Mouse (Mus musculus): ENCODE measurements around the gene Myt1l. TPM values are rescaled to one million over a fixed set of nuclear protein-coding genes. Genes with fewer than 3 reads are reported as not detected.

Myt1l gene
- polyA plus RNA-seq, 1 experiment from 2014 or later = 0.43 TPM

DNA sequence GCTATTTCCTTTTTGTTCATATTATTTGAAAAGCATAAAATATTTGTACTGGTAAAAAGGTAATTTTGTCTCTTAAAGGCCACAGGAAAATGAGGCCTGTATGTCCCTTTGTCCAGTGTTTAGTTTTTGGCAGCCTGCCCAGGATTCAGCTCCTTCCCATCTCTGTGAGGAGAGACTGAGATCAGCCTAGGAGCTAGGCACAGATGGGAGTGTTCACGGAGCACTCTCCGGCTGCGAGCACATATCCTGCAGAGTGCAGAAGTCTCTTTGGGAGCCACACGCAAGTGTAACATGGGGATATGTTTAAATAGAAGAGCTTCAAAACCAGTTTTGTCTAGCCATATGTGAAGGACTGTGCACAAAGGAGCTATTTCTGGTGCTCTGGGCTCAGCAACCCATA lies 174.4 kb downstream of the Myt1l start:
- Histone ChIP-seq H3K4me2 (ENCODE audit: low read length) (no peak overlapping the region), H3K27me3 (ENCODE audit: control insufficient read depth, insufficient read depth, low read length) (no peaks in the 10 kb centered on the region), H3K36me3 (ENCODE audit: control insufficient read depth, insufficient read depth, low read length) (no peaks in the 10 kb centered on the region), H3K9ac (ENCODE audit: low read length) (no peak overlapping the region), H3K27ac (replicated peaks in 1 of 2; ENCODE audit: control insufficient read depth in 1 of 2, insufficient read depth in 1 of 2, low read depth in 2 of 2, low read length in 2 of 2) (no peak overlapping the region), H3K4me1 (ENCODE audit: control insufficient read depth in 2 of 2, insufficient read depth in 2 of 2, low read length in 2 of 2) (peaks cover 12 to 26% of the 10 kb centered on the region in 2 experiments), H3K9me3 (ENCODE audit: control insufficient read depth, low read length) (no peaks in the 10 kb centered on the region), H3K4me3 (ENCODE audit: control insufficient read depth in 1 of 2, insufficient read depth in 1 of 2, low read depth in 1 of 2, low read length in 2 of 2) (no peak overlapping the region)
- ATAC-seq (ENCODE audit: insufficient number of reproducible peaks, insufficient read depth, low FRiP score, low read depth) = no peak
- WGBS = 35% methylated on average over 4 of the region's 4 CpGs

DNA sequence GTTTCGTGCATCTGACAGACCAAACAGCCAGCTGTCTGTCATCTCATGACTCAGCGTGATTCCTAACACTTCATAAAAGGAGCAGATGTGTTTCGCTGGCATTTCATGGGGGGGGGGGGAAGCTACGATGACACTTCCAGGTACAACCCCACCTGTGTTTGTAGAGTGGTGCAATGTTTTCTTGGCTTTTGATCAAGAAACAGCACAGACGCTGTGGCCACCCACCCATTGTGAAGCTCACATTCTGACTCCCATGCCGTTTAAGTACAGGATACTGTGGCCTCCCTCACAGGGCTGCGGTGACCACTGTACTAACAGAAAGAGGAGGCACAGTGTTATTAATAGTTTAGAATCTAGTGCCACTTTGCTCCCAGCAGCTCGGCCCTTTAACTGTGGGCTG lies 175.4 kb downstream of the Myt1l start:
- Histone ChIP-seq H3K4me1 (ENCODE audit: control insufficient read depth in 2 of 2, insufficient read depth in 2 of 2, low read length in 2 of 2) (peaks cover 8 to 21% of the 10 kb centered on the region in 2 experiments), H3K9me3 (ENCODE audit: control insufficient read depth, low read length) (no peaks in the 10 kb centered on the region), H3K4me2 (ENCODE audit: low read length) (no peak overlapping the region), H3K27me3 (ENCODE audit: control insufficient read depth, insufficient read depth, low read length) (no peaks in the 10 kb centered on the region), H3K4me3 (ENCODE audit: control insufficient read depth in 1 of 2, insufficient read depth in 1 of 2, low read depth in 1 of 2, low read length in 2 of 2) (no peak overlapping the region), H3K9ac (ENCODE audit: low read length) (no peak overlapping the region), H3K27ac (replicated peaks in 1 of 2; ENCODE audit: control insufficient read depth in 1 of 2, insufficient read depth in 1 of 2, low read depth in 2 of 2, low read length in 2 of 2) (no peak overlapping the region), H3K36me3 (ENCODE audit: control insufficient read depth, insufficient read depth, low read length) (no peaks in the 10 kb centered on the region)
- WGBS = 70% methylated on average over 8 of the region's 8 CpGs
- ATAC-seq (ENCODE audit: insufficient number of reproducible peaks, insufficient read depth, low FRiP score, low read depth) = no peak

DNA sequence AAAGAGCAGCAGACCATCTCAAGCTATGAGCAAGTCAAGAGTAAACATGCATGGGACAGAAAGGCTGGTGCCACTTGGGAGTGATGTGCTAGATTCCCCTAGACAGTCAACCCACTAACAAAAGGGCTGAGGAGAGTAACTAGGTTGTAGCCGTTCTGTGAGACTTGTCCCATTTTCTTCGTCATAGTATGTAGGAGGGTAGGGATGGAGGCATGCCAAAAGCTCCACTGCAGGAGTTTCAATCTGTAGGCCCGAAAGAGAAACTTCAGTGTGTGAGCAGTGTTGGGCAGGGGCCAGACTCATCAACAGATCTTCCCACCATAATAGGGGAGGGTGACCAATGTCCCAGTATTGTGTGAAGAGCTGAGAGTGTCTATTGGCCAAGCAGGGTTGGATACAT lies 178.9 kb downstream of the Myt1l start:
- no peak for ATAC-seq (ENCODE audit: insufficient number of reproducible peaks, insufficient read depth, low FRiP score, low read depth)
- Histone ChIP-seq H3K27ac (replicated peaks in 1 of 2; ENCODE audit: control insufficient read depth in 1 of 2, insufficient read depth in 1 of 2, low read depth in 2 of 2, low read length in 2 of 2) (no peak overlapping the region), H3K36me3 (ENCODE audit: control insufficient read depth, insufficient read depth, low read length) (no peaks in the 10 kb centered on the region), H3K4me3 (ENCODE audit: control insufficient read depth in 1 of 2, insufficient read depth in 1 of 2, low read depth in 1 of 2, low read length in 2 of 2) (no peak overlapping the region), H3K4me1 (ENCODE audit: control insufficient read depth in 2 of 2, insufficient read depth in 2 of 2, low read length in 2 of 2) (peaks cover under 1% of the 10 kb centered on the region in 2 experiments; a peak in 2 of 4 replicates), H3K9ac (ENCODE audit: low read length) (no peak overlapping the region), H3K9me3 (ENCODE audit: control insufficient read depth, low read length) (no peaks in the 10 kb centered on the region), H3K27me3 (ENCODE audit: control insufficient read depth, insufficient read depth, low read length) (no peaks in the 10 kb centered on the region), H3K4me2 (ENCODE audit: low read length) (no peak overlapping the region)
- WGBS = 76% methylated on average over 3 of the region's 3 CpGs

DNA sequence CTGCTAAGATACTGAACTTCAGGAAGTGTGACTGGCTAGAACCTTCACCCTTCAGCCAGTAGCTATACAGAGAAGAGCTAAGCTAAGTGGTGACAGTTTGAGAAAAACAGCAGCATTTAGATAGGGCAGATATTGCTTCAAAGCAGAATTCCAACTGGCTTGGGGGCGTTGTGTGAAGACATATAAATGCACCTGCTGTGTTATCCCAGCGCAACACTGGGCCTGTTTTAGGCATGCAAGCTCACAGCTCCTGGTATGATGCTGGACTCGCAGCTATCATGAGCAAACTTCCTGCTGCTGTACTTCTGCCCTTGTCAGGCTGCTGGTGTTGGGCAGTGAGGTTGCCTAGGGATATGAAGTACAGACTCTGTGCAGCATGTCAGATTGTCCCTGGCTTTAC lies 180.0 kb downstream of the Myt1l start:
- H3K9me3 ChIP-seq (ENCODE audit: control insufficient read depth, low read length) = no peaks in the 10 kb centered on the region
- WGBS = 6% methylated on average over 3 of the region's 3 CpGs
- no peaks in the 10 kb centered on the region for H3K27me3 ChIP-seq (ENCODE audit: control insufficient read depth, insufficient read depth, low read length)
- H3K27ac ChIP-seq (replicated peaks in 1 of 2; ENCODE audit: control insufficient read depth in 1 of 2, insufficient read depth in 1 of 2, low read depth in 2 of 2, low read length in 2 of 2) = peak overlapping the region in 1 of 2 experiments; percentile 20; a peak in 1 of 4 replicates
- no peak; the same call in 1 of the 2 replicates for ATAC-seq (ENCODE audit: insufficient number of reproducible peaks, insufficient read depth, low FRiP score, low read depth)
- H3K4me3 ChIP-seq (ENCODE audit: control insufficient read depth in 1 of 2, insufficient read depth in 1 of 2, low read depth in 1 of 2, low read length in 2 of 2) = no peak overlapping the region
- H3K36me3 ChIP-seq (ENCODE audit: control insufficient read depth, insufficient read depth, low read length) = no peaks in the 10 kb centered on the region
- no peaks in the 10 kb centered on the region; a peak in 1 of 4 replicates for H3K4me1 ChIP-seq (ENCODE audit: control insufficient read depth in 2 of 2, insufficient read depth in 2 of 2, low read length in 2 of 2)
- H3K9ac ChIP-seq (ENCODE audit: low read length) = no peak overlapping the region
- H3K4me2 ChIP-seq (ENCODE audit: low read length) = no peak overlapping the region

DNA sequence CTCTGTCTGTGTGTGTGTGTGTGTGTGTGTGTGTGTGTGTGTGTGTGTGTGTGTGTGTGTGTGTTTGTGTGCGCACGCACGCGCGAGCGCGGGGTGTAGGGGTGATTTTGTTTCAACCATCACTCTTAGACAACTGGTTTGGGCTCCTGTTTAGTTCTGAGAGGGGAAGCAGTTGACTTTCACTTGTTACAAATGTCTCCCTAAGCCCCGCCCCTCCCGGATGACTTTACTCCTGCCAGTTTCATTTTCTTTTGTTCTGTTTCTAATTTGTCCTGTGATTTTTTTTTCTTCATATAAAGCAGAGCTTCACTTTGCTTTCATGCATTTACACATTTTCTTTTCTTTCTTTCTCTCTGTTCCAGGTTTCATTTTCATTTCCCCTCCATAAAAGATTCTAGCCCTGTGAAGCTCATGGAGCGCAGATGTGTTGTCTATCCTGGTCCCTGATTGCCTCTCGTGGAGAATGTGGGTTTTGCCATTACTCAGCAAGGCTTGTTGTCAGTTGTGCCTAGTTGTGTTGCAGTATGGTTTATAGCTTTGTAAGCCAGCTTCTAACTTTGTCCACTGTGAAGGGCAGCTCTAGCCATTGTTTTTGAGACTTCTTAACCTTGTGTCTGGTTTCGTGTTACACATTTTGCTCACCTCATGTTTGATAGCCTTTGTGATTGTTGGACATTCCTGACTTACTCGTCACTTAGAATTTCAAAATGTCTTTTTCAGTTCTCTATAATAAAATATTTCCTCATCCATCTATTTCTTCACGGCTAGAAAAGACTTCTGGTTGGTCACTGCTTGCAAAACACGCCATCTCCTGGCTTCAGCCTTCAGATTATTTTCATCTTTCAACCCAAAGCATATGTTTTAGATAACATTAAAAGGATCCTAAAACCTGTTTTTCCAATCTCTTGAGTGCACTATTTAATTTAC lies 184.9 kb downstream of the Myt1l start:
- no peak for ATAC-seq (ENCODE audit: insufficient number of reproducible peaks, insufficient read depth, low FRiP score, low read depth)
- WGBS = 77% methylated on average over 8 of the region's 15 CpGs
- Histone ChIP-seq H3K27ac (replicated peaks in 1 of 2; ENCODE audit: control insufficient read depth in 1 of 2, insufficient read depth in 1 of 2, low read depth in 2 of 2, low read length in 2 of 2) (no peak overlapping the region), H3K4me3 (ENCODE audit: control insufficient read depth in 1 of 2, insufficient read depth in 1 of 2, low read depth in 1 of 2, low read length in 2 of 2) (no peak overlapping the region), H3K9ac (ENCODE audit: low read length) (no peak overlapping the region), H3K9me3 (ENCODE audit: control insufficient read depth, low read length) (no peaks in the 10 kb centered on the region), H3K36me3 (ENCODE audit: control insufficient read depth, insufficient read depth, low read length) (no peaks in the 10 kb centered on the region), H3K27me3 (ENCODE audit: control insufficient read depth, insufficient read depth, low read length) (no peaks in the 10 kb centered on the region), H3K4me2 (ENCODE audit: low read length) (peak overlapping the region; percentile 7; the same call in 1 of the 2 replicates), H3K4me1 (ENCODE audit: control insufficient read depth in 2 of 2, insufficient read depth in 2 of 2, low read length in 2 of 2) (no peaks in the 10 kb centered on the region; a peak in 1 of 4 replicates)

DNA sequence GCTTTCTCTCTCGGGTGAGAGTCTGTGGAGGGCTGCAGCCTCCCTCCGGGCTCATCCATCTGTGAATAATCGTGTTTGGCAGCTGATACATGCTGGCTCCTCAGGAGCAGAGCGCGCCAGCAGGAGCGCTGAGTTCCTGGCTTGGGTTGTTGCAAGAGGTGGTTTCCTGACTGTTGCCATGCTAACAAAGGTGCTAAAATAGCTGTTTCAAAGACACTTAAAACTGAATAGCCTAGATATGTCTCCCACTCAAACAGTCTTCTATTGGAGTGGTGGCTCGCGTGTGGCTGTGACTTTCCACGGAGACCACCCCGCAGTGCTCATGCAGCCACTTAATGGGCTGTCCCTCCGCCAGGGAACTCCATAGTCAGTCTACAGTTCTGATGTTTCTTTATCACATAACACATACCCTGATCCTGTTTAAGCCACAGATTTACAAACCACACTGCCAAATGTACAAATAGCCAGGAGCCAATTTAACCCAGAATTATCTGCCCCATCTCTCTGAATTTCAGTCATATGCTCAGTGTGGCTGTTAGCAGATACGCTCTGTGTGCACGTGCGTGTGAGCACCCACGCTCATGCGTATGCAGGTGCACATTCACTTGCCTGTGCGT lies 195.6 kb downstream of the Myt1l start:
- Histone ChIP-seq H3K4me2 (ENCODE audit: low read length) (no peak overlapping the region), H3K36me3 (ENCODE audit: control insufficient read depth, insufficient read depth, low read length) (no peaks in the 10 kb centered on the region), H3K27me3 (ENCODE audit: control insufficient read depth, insufficient read depth, low read length) (no peaks in the 10 kb centered on the region), H3K27ac (replicated peaks in 1 of 2; ENCODE audit: control insufficient read depth in 1 of 2, insufficient read depth in 1 of 2, low read depth in 2 of 2, low read length in 2 of 2) (no peak overlapping the region), H3K4me3 (ENCODE audit: control insufficient read depth in 1 of 2, insufficient read depth in 1 of 2, low read depth in 1 of 2, low read length in 2 of 2) (no peak overlapping the region), H3K4me1 (ENCODE audit: control insufficient read depth in 2 of 2, insufficient read depth in 2 of 2, low read length in 2 of 2) (no peaks in the 10 kb centered on the region), H3K9ac (ENCODE audit: low read length) (no peak overlapping the region), H3K9me3 (ENCODE audit: control insufficient read depth, low read length) (no peaks in the 10 kb centered on the region)
- WGBS = 74% methylated on average over 17 of the region's 17 CpGs
- no peak for ATAC-seq (ENCODE audit: insufficient number of reproducible peaks, insufficient read depth, low FRiP score, low read depth)

DNA sequence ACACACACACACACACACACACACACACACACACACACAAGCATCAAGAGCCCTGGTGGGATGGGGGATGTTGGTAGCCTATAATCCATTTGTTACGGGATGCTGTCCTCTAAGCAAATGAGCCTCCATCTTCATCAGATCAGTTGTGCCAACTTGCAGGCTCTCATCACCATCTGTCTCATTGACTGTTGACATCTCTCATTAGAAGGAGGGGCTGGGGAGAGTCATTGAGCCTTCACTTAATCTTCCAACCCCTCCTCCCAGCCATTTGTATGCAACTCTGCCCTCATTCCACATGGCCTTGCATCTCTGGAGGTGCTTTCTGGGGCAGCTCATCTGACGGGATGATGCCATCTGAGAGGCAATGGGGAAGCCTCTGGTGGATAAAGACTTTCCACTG lies 200.1 kb downstream of the Myt1l start:
- 85% methylated on average over 2 of the region's 2 CpGs for WGBS
- Histone ChIP-seq H3K4me2 (ENCODE audit: low read length) (no peak overlapping the region), H3K36me3 (ENCODE audit: control insufficient read depth, insufficient read depth, low read length) (no peaks in the 10 kb centered on the region), H3K27me3 (ENCODE audit: control insufficient read depth, insufficient read depth, low read length) (no peaks in the 10 kb centered on the region), H3K9ac (ENCODE audit: low read length) (no peak overlapping the region), H3K4me1 (ENCODE audit: control insufficient read depth in 2 of 2, insufficient read depth in 2 of 2, low read length in 2 of 2) (no peaks in the 10 kb centered on the region), H3K4me3 (ENCODE audit: control insufficient read depth in 1 of 2, insufficient read depth in 1 of 2, low read depth in 1 of 2, low read length in 2 of 2) (no peak overlapping the region), H3K9me3 (ENCODE audit: control insufficient read depth, low read length) (no peaks in the 10 kb centered on the region), H3K27ac (replicated peaks in 1 of 2; ENCODE audit: control insufficient read depth in 1 of 2, insufficient read depth in 1 of 2, low read depth in 2 of 2, low read length in 2 of 2) (no peak overlapping the region)
- ATAC-seq (ENCODE audit: insufficient number of reproducible peaks, insufficient read depth, low FRiP score, low read depth) = no peak

Data from heart, embryonic 14.5 days (tissue).